Mouse (Mus musculus): ENCODE data around the gene Klc3.

GRCm38 (mm10) chr7:19423083-19423482 lies 19.2 kb upstream of the Klc3 start:
- TF ChIP-seq CTCF (IDR thresholded peaks at IDR 0.05; ENCODE audit: extremely low read depth, insufficient read depth, insufficient read length, insufficient replicate concordance) (no peak), POLR2A (IDR thresholded peaks at IDR 0.05; ENCODE audit: low read depth, low read length) (no peak)
